Mouse (Mus musculus) gastrocnemius, postnatal 10 days (tissue): Measurements from ENCODE around the gene Gm8271. TPM values are rescaled to one million over a fixed set of nuclear protein-coding genes. Genes with fewer than 3 reads are reported as not detected.
"Not testable (repeated sequence)": the region's sequence is repeated elsewhere in the genome, so short reads cannot be mapped to it uniquely, and the experiment has no call there.

Experiments used
- DNase-seq: peaks from one replicate; pipeline ENCODE4 v3.0.0; 2021; ENCODE audit warnings: mixed read lengths
- long read RNA-seq, 2 experiments: library from polyadenylated mRNA; stranded (forward); transcript quantifications; one replicate each; pipeline ENCODE4 v2.0.0; 2021
- total RNA-seq, 2 experiments: library from RNA; stranded (reverse); gene quantifications; 2 replicates each; pipeline ENCODE4 v1.2.3; 2021

The Gm8271 gene
- total RNA-seq, result not detected
- long read RNA-seq, experiment 1, result 0 reads
- long read RNA-seq, experiment 2, result 0 reads

DNA sequence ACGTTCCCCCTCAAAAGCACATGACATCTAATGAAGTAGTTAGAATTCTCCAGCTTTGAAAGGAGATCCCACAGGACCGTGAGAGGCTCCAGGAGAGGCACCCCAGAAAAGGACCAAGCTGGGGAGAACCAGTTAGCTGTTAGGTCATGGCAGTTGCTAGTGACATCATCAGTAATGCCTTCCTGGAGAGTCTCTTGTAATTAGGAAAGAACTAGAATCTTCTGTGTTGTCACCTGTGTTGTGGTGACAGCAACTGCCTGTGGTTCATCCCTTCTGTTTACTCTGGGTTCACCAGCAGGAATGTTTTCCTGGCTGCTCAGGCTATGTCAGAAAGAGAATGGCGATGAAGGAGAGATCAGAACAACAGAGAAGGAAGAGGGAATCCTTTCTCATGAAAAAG, at the start of gene Gm8271:
TSS of gene Gm8271 (plus strand) at position 301 of the 400 bp plus-strand sequence.
- not testable (repeated sequence) for DNase-seq

DNA sequence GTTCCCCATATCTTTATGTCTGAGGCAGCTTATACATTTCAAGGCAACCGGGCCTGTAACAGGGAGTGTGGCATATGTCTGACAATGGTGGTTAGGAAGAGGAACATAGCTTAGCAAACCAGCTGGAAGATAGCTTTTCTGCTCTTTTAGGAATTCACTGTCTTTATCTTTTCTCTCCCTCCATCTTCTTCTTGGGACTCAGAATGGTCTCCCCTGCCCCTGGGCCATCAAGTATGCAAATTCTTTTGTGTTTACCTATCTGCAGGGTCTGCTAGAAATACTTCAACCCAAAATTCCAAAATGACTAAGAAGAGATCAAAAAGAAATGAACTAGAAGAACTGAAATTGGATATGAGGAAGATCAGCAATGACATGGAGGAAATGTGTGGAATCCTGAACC, 21.4 kb upstream of the Gm8271 start, which contains the start of gene Gm3317:
TSS of gene Gm3317 (plus strand) at position 301 of the 400 bp plus-strand sequence.
- not testable (repeated sequence) for DNase-seq

Other genes starting within 250 kb of the Gm8271 start
- not detected for gene Gm8297, start 201.9 kb upstream of the Gm8271 start, total RNA-seq
- gene Gm3298, start 169.9 kb upstream of the Gm8271 start, total RNA-seq, result not detected
- under 1 TPM; 0.14 to 0.29 TPM for gene 4930555G01Rik, start 135.2 kb upstream of the Gm8271 start, total RNA-seq
- under 1 TPM; 0.47 to 0.54 TPM for gene Gm8281, start 114.8 kb upstream of the Gm8271 start, total RNA-seq
- gene Gm8279, start 54.3 kb upstream of the Gm8271 start, total RNA-seq, result not detected
- gene Gm3317, start 21.3 kb upstream of the Gm8271 start, total RNA-seq, result not detected
- gene Gm3526, start 74.8 kb downstream of the Gm8271 start, total RNA-seq, result not detected
- under 1 TPM in 1 of 2 experiments, not detected in 1; 0.14 TPM for gene Gm3542, start 149.1 kb downstream of the Gm8271 start, total RNA-seq
- under 1 TPM in 1 of 2 experiments, not detected in 1; 0.32 TPM for gene Gm3500, start 203.3 kb downstream of the Gm8271 start, total RNA-seq